Mouse (Mus musculus): ENCODE measurements around the gene Fat1. TPM values are rescaled to one million over a fixed set of nuclear protein-coding genes. Genes with fewer than 3 reads are reported as not detected.
A peak's percentile ranks its signal among the peaks of the same experiment; 100 is the strongest.

Gene Fat1
- polyA plus RNA-seq, 1 experiment from 2014 or later = 13.4 TPM

GRCm38 (mm10) chr8:44970093-44970492, 34.8 kb downstream of the Fat1 start:
- Histone ChIP-seq H3K4me1 (replicated peaks) (peaks cover 12% of the 10 kb centered on the region; the same call in 1 of the 2 replicates), H3K36me3 (no peaks in the 10 kb centered on the region), H3K4me2 (replicated peaks) (no peak overlapping the region), H3K27ac (no peak overlapping the region), H3K9ac (no peak overlapping the region), H3K9me3 (no peaks in the 10 kb centered on the region), H3K27me3 (replicated peaks) (no peaks in the 10 kb centered on the region), H3K4me3 (replicated peaks) (no peak overlapping the region)
- 59% methylated on average over 12 of the region's 12 CpGs for whole genome bisulfite sequencing
- no peak for ATAC-seq

DNA sequence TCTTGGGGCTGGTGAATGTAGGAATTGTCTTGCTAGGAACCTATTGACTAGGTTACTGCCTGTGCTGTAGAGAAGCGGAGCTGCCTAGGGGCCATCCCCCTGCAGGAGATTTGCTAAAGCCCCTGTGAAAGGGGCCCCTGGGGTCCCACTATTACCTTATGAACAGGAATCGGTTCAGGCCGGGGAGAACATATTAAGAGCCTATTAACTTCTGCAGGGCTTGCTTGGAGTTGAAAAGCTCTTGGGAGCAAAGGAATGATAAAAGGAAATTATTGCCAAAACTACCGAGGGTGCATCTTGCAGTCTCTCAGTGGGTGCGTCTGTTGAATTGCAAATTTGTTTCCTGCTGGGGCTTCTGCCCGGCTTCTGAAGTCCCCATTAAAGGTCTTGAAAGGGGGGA, 36.1 kb downstream of the Fat1 start:
- Histone ChIP-seq H3K27ac (0 out of 2 replicates have a peak overlapping the region, but pooled peaks have one; percentile 11), H3K9me3 (no peaks in the 10 kb centered on the region), H3K27me3 (replicated peaks) (no peaks in the 10 kb centered on the region), H3K4me2 (replicated peaks) (no peak overlapping the region), H3K4me1 (replicated peaks) (peaks cover 12% of the 10 kb centered on the region; the same call in 1 of the 2 replicates), H3K4me3 (replicated peaks) (no peak overlapping the region), H3K36me3 (no peaks in the 10 kb centered on the region), H3K9ac (no peak overlapping the region)
- 37% methylated on average over 6 of the region's 6 CpGs for WGBS
- ATAC-seq = no peak

DNA sequence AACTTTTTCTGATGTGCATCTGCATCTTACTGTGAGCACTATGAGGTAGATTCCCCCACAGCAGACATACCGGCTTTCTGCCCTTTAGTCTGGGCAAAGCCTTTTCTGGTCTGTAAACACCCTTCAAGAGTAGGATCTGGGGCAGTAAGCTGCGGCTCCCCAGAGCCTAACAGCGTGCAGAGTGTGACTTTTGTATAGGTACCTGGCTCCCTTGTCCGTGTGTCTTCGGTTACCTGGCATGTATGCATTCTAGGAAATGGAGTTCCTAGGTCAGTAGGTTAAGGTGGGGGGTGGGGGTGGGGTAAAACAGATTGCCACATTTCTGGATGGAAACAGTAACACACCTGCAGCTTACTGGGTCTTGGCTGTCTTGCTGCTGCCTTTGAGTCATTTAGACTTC, 36.7 kb downstream of the Fat1 start:
- Histone ChIP-seq H3K9me3 (no peaks in the 10 kb centered on the region), H3K27me3 (replicated peaks) (no peaks in the 10 kb centered on the region), H3K27ac (no peak overlapping the region), H3K36me3 (no peaks in the 10 kb centered on the region), H3K4me2 (replicated peaks) (no peak overlapping the region), H3K9ac (no peak overlapping the region), H3K4me1 (replicated peaks) (peaks cover 12% of the 10 kb centered on the region; the same call in 1 of the 2 replicates), H3K4me3 (replicated peaks) (no peak overlapping the region)
- no peak for ATAC-seq
- 55% methylated on average over 5 of the region's 5 CpGs for WGBS

- peak overlapping the region; percentile 22 for H3K4me2 ChIP-seq (replicated peaks)
- 22% methylated on average over 9 of the region's 9 CpGs for WGBS
These were observed 39.9 kb downstream of the Fat1 start for GRCm38 (mm10) chr8:44975113-44975512.

GRCm38 (mm10) chr8:44975654-44976053, 40.4 kb downstream of the Fat1 start:
- WGBS = 51% methylated on average over 4 of the region's 4 CpGs
- Histone ChIP-seq H3K4me3 (replicated peaks) (no peak overlapping the region), H3K9me3 (no peaks in the 10 kb centered on the region), H3K9ac (no peak overlapping the region), H3K4me1 (replicated peaks) (peaks cover 18% of the 10 kb centered on the region; the same call in 1 of the 2 replicates), H3K27me3 (replicated peaks) (no peaks in the 10 kb centered on the region), H3K4me2 (replicated peaks) (no peak overlapping the region), H3K27ac (peak overlapping the region; percentile 46), H3K36me3 (no peaks in the 10 kb centered on the region)
- peak; percentile 31 for ATAC-seq

More at GRCm38 (mm10) chr8:44975113-44975512, 39.9 kb downstream of the Fat1 start:
- Histone ChIP-seq H3K4me1 (replicated peaks) (peaks cover 23% of the 10 kb centered on the region; the same call in 1 of the 2 replicates), H3K4me3 (replicated peaks) (no peak overlapping the region), H3K9ac (no peak overlapping the region), H3K27me3 (replicated peaks) (no peaks in the 10 kb centered on the region), H3K36me3 (no peaks in the 10 kb centered on the region), H3K27ac (peak overlapping the region; percentile 46), H3K9me3 (no peaks in the 10 kb centered on the region)
- ATAC-seq = peak; percentile 72

GRCm38 (mm10) chr8:44978622-44979021, 43.4 kb downstream of the Fat1 start:
- Histone ChIP-seq H3K27me3 (replicated peaks) (no peaks in the 10 kb centered on the region), H3K27ac (peak overlapping the region; percentile 37; the same call in 1 of the 2 replicates), H3K36me3 (0 out of 2 replicates have a peak, but pooled peaks cover 3% of the 10 kb centered on the region), H3K9ac (no peak overlapping the region), H3K4me2 (replicated peaks) (no peak overlapping the region), H3K9me3 (no peaks in the 10 kb centered on the region), H3K4me3 (replicated peaks) (no peak overlapping the region), H3K4me1 (replicated peaks) (peaks cover 18% of the 10 kb centered on the region; the same call in 1 of the 2 replicates)
- WGBS = 66% methylated on average over 9 of the region's 9 CpGs
- no peak for ATAC-seq

- no peaks in the 10 kb centered on the region for H3K9me3 ChIP-seq
- WGBS = 33% methylated on average over 6 of the region's 6 CpGs
- peaks cover 18% of the 10 kb centered on the region; the same call in 1 of the 2 replicates for H3K4me1 ChIP-seq (replicated peaks)
- H3K27me3 ChIP-seq (replicated peaks) = no peaks in the 10 kb centered on the region
- peak overlapping the region; percentile 37 for H3K27ac ChIP-seq
- no peak overlapping the region for H3K4me3 ChIP-seq (replicated peaks)
- H3K36me3 ChIP-seq = 0 out of 2 replicates have a peak, but pooled peaks cover 3% of the 10 kb centered on the region
- no peak overlapping the region for H3K9ac ChIP-seq
- H3K4me2 ChIP-seq (replicated peaks) = no peak overlapping the region
- no peak for ATAC-seq
These were observed 44.0 kb downstream of the Fat1 start for GRCm38 (mm10) chr8:44979245-44979644.

DNA sequence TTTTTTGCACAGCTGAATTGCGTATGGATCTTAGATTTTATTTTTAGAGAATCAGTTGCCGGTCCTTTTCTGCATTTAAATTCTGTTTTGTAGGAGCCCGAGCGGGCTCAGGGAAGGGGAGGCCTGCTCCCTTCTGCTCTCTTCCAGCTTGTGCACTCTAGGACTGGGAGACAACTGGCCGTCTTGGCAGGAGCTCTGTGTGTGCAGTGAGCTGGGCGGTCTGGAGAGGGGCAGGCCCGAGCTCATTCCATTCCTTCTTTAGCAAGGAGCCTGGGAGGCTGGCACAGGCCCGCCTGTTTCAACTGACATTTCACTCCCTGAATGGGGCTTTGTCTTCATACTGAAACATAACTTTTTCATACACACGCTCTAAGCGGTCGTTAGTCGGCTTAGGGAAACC, 44.8 kb downstream of the Fat1 start:
- peak; percentile 73 for ATAC-seq
- peak overlapping the region; percentile 36 for H3K4me2 ChIP-seq (replicated peaks)
- 48% methylated on average over 12 of the region's 12 CpGs for WGBS

DNA sequence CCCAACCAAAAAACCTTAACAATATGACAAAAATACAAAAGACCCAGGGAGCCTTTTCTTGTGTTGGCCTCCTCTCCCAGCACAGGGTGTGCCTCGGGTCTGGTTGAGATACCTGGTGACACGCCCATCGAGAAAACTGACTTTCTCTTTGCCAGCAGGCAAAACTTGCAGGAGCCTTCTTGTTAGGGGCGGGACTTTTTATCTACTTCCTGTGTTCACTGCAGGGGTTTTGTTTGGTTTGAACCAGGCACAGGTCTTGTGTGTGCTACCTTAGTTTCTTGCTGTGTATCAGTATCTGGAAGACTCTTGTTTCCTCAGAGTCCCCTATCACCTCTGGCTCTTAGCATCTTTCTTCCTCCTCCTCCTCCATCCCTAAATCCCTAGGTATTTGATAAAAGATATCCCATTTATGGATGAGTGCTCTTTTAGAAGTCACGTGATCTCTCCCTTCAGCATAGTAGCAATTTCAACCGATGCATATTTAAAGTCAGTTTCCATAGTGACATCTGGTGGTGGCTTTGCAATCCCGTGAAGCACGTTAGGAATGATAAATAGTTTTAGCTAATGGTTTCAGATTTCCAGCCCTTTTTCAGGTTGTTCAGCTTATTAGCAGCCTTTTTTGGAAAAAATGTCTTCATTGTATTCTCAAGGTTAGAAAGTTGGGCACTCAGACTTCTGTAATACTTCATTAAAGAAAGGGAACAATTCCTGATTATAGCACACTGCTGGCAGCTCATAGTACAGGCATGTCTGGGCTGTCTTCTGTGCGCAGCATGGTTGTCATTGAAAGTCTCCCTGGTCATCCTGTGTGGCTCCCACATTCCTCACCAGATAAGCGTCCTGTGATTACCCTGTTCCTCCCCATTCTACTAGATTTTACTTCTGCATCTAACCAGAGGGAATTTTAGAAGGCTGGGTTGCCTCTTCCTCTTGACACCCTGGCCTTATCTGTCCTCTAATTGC, 50.4 kb downstream of the Fat1 start:
- no peaks in the 10 kb centered on the region for H3K27me3 ChIP-seq (replicated peaks)
- no peak overlapping the region for H3K9ac ChIP-seq
- 29% methylated on average over 10 of the region's 10 CpGs for WGBS
- no peaks in the 10 kb centered on the region for H3K9me3 ChIP-seq
- 0 out of 2 replicates have a peak, but pooled peaks cover 3% of the 10 kb centered on the region for H3K36me3 ChIP-seq
- no peak overlapping the region; the same call in 1 of the 2 replicates for H3K4me2 ChIP-seq (replicated peaks)
- H3K4me3 ChIP-seq (replicated peaks) = no peak overlapping the region
- H3K27ac ChIP-seq = no peak overlapping the region
- ATAC-seq = peak; percentile 62
- 0 out of 2 replicates have a peak, but pooled peaks cover 3% of the 10 kb centered on the region for H3K4me1 ChIP-seq (replicated peaks)

More for the DNA sequence above, 44.8 kb downstream of the Fat1 start:
- H3K9ac ChIP-seq = no peak overlapping the region
- H3K36me3 ChIP-seq = 0 out of 2 replicates have a peak, but pooled peaks cover 3% of the 10 kb centered on the region
- peak overlapping the region; percentile 74 for H3K27ac ChIP-seq
- H3K27me3 ChIP-seq (replicated peaks) = no peaks in the 10 kb centered on the region
- H3K9me3 ChIP-seq = no peaks in the 10 kb centered on the region
- peaks cover 17% of the 10 kb centered on the region; the same call in 1 of the 2 replicates for H3K4me1 ChIP-seq (replicated peaks)
- H3K4me3 ChIP-seq (replicated peaks) = no peak overlapping the region

DNA sequence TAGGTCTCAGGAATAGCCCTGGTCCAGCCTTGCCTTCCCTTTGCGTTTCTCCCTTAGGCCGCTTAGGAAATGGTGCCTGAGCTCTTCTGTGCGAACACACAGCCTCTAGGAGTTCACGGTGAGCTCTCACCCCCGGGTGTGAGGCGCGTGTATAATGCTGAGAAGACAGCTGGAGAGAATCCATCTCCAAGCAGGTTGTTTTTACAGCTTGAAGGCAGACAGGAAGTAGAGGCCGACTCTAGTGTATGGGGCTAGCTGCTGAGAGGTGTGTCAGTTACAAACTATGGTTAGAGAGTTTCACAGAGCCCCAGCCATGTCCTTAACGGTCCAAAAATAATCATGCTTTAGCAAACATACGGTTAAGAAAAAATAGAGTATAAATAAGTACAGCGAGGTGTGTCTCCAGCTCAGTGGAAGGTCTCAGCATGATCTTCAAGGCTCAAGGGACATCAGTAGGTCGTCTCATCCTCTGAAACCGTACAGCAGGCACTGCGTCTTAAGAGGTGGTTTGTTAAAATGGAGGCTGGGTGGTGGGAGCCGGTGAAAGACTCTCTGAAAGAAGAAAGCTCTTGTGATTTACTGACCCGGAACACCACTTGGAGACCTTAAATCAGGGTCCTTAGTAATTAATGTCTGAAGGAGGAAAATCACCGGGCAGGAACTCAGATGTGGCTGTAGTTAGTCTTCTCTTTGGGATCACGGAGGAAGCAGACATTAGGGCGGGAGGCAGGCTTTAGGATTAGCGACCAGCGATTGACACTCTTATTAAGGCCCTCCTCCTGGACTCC, 56.6 kb downstream of the Fat1 start:
- Histone ChIP-seq H3K36me3 (no peaks in the 10 kb centered on the region), H3K27me3 (replicated peaks) (no peaks in the 10 kb centered on the region), H3K4me1 (replicated peaks) (peaks cover 25% of the 10 kb centered on the region), H3K9me3 (no peaks in the 10 kb centered on the region), H3K4me2 (replicated peaks) (no peak overlapping the region), H3K27ac (no peak overlapping the region), H3K4me3 (replicated peaks) (no peak overlapping the region), H3K9ac (no peak overlapping the region)
- no peak for ATAC-seq
- WGBS = 56% methylated on average over 21 of the region's 21 CpGs

DNA sequence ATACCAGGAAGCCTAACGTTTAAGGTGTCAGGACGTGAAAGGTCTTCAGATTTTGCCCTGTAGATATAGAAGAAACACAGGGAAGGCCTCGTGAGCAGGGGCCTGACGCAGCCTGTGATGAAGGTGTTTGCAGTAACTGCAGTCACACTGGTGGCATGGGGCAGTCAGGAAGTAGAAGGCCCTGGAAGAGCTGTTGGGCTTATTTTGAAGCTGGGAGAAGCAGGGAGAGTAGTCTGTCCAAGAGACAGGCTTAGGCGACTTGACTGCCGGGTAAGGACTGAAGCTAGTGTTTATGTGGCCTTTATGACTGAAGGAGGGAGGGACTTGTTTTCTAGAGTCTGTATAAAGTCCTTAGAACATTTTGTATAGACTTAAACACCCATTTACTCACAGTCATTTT, 57.4 kb downstream of the Fat1 start:
- Histone ChIP-seq H3K9me3 (no peaks in the 10 kb centered on the region), H3K4me2 (replicated peaks) (no peak overlapping the region), H3K4me1 (replicated peaks) (peaks cover 25% of the 10 kb centered on the region), H3K27ac (no peak overlapping the region), H3K4me3 (replicated peaks) (no peak overlapping the region), H3K9ac (no peak overlapping the region), H3K27me3 (replicated peaks) (no peaks in the 10 kb centered on the region), H3K36me3 (no peaks in the 10 kb centered on the region)
- 54% methylated on average over 6 of the region's 6 CpGs for WGBS
- ATAC-seq = no peak

- 56% methylated on average over 4 of the region's 4 CpGs for WGBS
- Histone ChIP-seq H3K27me3 (replicated peaks) (no peaks in the 10 kb centered on the region), H3K9me3 (no peaks in the 10 kb centered on the region), H3K4me1 (replicated peaks) (peaks cover 25% of the 10 kb centered on the region), H3K4me3 (replicated peaks) (no peak overlapping the region), H3K36me3 (no peaks in the 10 kb centered on the region), H3K9ac (no peak overlapping the region), H3K27ac (no peak overlapping the region), H3K4me2 (replicated peaks) (no peak overlapping the region)
- no peak for ATAC-seq
These were observed 58.1 kb downstream of the Fat1 start for GRCm38 (mm10) chr8:44993376-44993775.

Data from intestine, embryonic 15.5 days (tissue).